Mouse (Mus musculus) forebrain, embryonic 10.5 days (tissue): ENCODE results near the gene Sept8. TPM values are rescaled to one million over a fixed set of nuclear protein-coding genes. Genes with fewer than 3 reads are reported as not detected.
A peak's percentile ranks its signal among the peaks of the same experiment; 100 is the strongest.
"Not testable (repeated sequence)": the region's sequence is repeated elsewhere in the genome, so short reads cannot be mapped to it uniquely, and the experiment has no call there.

Source experiments
- DNase-seq: peaks from one replicate; pipeline ENCODE4 v3.0.0-alpha.2; 2017; ENCODE audit warnings: low spot score; ENCODE audit errors: extremely low spot score
- H3K27ac ChIP-seq: fragments of 300-500 bp; sonication (generic); 2 replicates; pipeline ENCODE4 v1.5.1; 2016; ENCODE audit warnings: mild to moderate bottlenecking
- H3K27me3 ChIP-seq: fragments of 300-500 bp; sonication (generic); 2 replicates; pipeline ENCODE4 v1.6.1; 2016; ENCODE audit warnings: mild to moderate bottlenecking; ENCODE audit not compliant: poor library complexity, severe bottlenecking
- H3K36me3 ChIP-seq: fragments of 300-500 bp; sonication (generic); replicated peaks from 2 replicates; pipeline ENCODE4 v1.6.1; 2016; ENCODE audit warnings: mild to moderate bottlenecking, moderate library complexity
- H3K4me1 ChIP-seq: fragments of 300-500 bp; sonication (generic); 2 replicates; pipeline ENCODE4 v1.6.1; 2016
- H3K4me3 ChIP-seq: fragments of 300-500 bp; sonication (generic); 2 replicates; pipeline ENCODE4 v1.5.1; 2016; ENCODE audit warnings: mild to moderate bottlenecking, moderate library complexity
- H3K9me3 ChIP-seq: fragments of 300-500 bp; sonication (generic); 2 replicates; pipeline ENCODE4 v1.6.1; 2016; ENCODE audit warnings: mild to moderate bottlenecking, moderate library complexity
- WGBS: fragments of 180-500 bp; shearing (Covaris S2); methylation state at CpG from one replicate; pipeline ENCODE4 v1.1.7; 2016; 5-methylcytosine and 5-hydroxymethylcytosine counted together
- polyA plus RNA-seq: library from polyadenylated mRNA; unstranded; fragments of >200 nt; fragmentation: Nextera tagmentation; extraction: Ambion mirVana; gene quantifications from 2 replicates; pipeline ENCODE4 v1.2.1, GENCODE M21; 2016

The Sept8 gene
- polyA plus RNA-seq, 1 experiment from 2014 or later = 22.7 TPM

DNA sequence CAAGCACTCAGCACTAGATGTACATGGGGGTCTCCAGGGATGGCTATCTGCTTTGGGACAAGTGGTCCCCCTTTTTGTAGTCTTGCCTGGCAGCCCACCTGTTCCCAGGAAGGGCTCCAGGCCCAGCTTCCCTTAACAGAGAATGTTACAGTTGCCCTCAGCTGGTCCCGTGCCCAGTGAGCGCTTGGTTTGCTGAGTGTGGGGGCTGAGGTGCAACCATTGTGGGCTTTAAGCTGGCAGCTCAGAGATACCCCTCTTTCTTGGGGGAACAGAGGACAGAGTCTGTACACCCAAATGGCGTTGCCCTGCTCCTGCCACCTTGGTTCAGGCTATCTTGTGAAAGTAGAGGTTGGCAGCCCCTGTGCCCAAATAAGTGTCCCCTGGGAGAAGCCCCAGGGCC is 21.3 kb downstream of the Sept8 start:
- no peak overlapping the region for H3K4me3 ChIP-seq
- no peaks in the 10 kb centered on the region for H3K27me3 ChIP-seq
- H3K9me3 ChIP-seq = no peaks in the 10 kb centered on the region
- peaks cover 72% of the 10 kb centered on the region for H3K36me3 ChIP-seq
- no peaks in the 10 kb centered on the region for H3K4me1 ChIP-seq
- no peak overlapping the region for H3K27ac ChIP-seq
- 92% methylated on average over 3 of the region's 3 CpGs for WGBS
- DNase-seq = no peak

DNA sequence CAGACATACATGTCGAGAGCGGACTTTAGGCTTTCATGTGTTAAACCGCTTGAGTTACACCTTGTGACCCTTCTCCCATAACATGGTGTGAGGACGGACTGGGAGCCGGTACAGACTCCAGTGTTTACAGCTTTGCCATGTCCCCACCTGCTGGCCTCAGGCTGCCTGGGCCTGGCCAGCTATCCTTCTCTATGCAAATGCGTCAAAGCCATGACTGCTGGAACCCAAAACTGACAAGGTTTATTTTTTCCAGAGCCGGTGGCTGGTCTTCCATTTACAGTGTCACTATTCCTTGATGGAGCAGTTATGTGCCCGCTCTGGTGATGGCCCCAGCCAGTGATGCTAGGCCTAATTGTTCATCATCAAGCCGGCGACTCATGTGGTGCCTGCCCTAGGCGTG is 22.2 kb downstream of the Sept8 start:
- no peak overlapping the region for H3K27ac ChIP-seq
- H3K4me1 ChIP-seq = peaks cover 4% of the 10 kb centered on the region
- DNase-seq = no peak
- H3K4me3 ChIP-seq = no peak overlapping the region
- no peaks in the 10 kb centered on the region for H3K27me3 ChIP-seq
- H3K9me3 ChIP-seq = no peaks in the 10 kb centered on the region
- 86% methylated on average over 11 of the region's 11 CpGs for WGBS
- peaks cover 64% of the 10 kb centered on the region for H3K36me3 ChIP-seq

DNA sequence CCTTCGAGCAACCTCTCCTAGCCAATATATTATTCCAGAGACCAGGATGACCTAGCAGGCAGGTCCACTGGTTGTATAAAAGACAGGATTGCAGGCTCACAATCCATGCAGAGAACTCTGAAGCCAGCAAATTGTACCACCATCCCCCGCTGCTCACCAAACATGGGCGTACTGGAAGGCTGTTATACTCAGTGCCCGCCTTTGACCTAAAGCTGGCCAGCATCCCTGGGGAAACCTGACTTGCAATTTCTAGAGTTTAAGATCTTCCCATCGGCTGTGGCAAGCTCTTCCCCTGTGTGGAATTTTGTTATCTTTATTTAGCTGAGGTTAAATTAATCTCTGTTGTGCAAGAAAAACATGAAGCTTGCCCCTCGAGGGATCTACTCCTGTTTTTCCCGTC is 24.0 kb downstream of the Sept8 start:
- Histone ChIP-seq H3K4me1 (peaks cover 10% of the 10 kb centered on the region), H3K9me3 (no peaks in the 10 kb centered on the region), H3K36me3 (peaks cover 46% of the 10 kb centered on the region), H3K27ac (no peak overlapping the region), H3K4me3 (no peak overlapping the region), H3K27me3 (no peaks in the 10 kb centered on the region)
- 83% methylated on average over 7 of the region's 7 CpGs for WGBS
- DNase-seq = no peak

DNA sequence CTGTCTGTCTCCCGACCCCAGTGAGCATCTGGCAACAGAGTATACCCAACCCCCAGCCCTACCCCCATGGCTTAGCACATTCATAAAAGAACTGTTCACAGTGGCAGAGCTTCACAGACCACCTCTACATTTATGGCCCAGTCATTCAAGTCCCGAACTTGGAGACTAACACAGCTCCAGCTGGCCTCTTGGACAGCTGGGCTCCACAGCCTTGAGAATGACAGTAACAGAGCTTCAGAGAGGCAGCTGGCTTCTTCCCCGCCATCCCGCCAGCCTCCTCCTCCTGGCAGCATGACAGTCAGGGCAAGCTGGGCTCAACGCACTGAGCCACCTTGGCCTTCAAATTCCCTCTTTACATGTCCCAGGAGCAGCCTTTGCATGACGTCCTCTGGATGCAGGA is 27.2 kb downstream of the Sept8 start:
- no peak overlapping the region for H3K27ac ChIP-seq
- H3K4me1 ChIP-seq = peaks cover 10% of the 10 kb centered on the region
- H3K9me3 ChIP-seq = no peaks in the 10 kb centered on the region
- no peak for DNase-seq
- no peak overlapping the region for H3K4me3 ChIP-seq
- 75% methylated on average over 6 of the region's 6 CpGs for WGBS
- H3K27me3 ChIP-seq = no peaks in the 10 kb centered on the region
- H3K36me3 ChIP-seq = peaks cover 16% of the 10 kb centered on the region

DNA sequence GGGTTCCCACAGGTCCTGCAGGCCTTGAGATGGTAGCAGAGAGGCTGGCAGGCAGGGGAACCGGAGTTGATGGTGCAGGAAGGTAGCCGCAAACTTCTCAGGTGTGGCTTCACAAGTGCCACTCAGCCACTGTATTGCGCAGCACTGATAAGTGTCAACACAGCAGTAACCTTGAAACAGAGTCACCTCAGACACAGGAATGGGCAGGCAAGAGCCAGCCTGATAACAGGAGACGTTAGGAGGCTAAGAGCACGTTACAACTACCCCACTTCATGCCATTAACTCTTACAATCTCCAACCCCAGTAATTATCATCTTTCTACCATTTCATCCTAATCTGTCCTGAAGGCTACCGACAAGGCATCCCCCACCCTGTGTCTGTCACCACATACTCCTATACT is 28.5 kb downstream of the Sept8 start:
- no peaks in the 10 kb centered on the region for H3K9me3 ChIP-seq
- no peak overlapping the region for H3K4me3 ChIP-seq
- H3K27me3 ChIP-seq = no peaks in the 10 kb centered on the region
- no peak for DNase-seq
- H3K27ac ChIP-seq = no peak overlapping the region
- peaks cover 10% of the 10 kb centered on the region for H3K4me1 ChIP-seq
- WGBS = 86% methylated on average over 6 of the region's 6 CpGs
- H3K36me3 ChIP-seq = peaks cover 6% of the 10 kb centered on the region; the same call in 1 of the 2 replicates

DNA sequence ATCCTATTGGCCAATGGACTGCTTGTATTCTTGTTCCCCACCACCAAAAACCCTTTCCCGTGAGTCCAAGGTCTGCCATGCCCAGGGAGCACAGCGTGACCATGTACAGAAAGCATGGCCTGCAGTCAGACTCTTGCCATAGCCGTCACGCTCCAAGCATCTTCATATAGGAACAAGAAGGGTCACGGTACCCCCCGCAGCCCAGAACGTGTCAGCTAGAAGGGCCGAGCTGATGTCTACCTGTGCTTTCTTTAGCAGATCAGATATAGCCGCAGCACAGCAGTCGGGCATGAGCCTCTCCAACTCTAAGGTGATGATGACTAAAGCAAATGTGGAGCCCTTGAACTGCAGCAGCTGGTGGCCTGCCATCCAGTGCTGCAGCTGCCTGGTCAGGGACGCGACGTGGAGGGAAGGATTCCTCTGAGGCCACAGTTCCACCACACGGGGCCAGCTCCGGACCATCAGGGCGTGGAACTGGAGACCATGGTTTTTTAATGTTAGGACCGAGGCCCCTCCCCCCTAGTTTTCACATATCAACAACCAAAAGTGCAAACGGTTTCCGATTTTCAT is 29.1 kb downstream of the Sept8 start:
- Histone ChIP-seq H3K27me3 (no peaks in the 10 kb centered on the region), H3K27ac (no peak overlapping the region), H3K4me1 (peaks cover 10% of the 10 kb centered on the region), H3K36me3 (0 out of 2 replicates have a peak, but pooled peaks cover 6% of the 10 kb centered on the region), H3K9me3 (no peaks in the 10 kb centered on the region), H3K4me3 (no peak overlapping the region)
- no peak for DNase-seq
- 92% methylated on average over 19 of the region's 19 CpGs for WGBS

DNA sequence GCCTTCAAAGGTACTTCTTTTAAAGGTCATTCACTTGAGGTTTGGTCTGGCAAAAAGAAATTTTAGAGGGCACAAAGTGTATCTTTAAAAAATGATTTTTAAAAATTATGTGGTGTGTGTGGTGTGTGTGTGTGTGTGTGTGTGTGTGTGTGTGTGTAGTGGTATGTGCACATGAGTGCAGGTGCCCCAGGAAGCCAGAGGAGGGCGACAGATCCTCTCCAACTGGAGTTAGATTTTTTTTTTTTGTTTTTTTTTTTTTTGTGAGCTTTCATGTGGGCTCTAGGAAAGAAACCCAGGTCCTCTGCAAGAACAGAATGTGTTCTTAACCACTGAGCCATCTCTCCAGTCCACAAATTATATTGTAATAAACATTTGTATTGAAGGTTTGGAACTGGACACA is 31.7 kb downstream of the Sept8 start:
- Histone ChIP-seq H3K4me1 (peaks cover 10% of the 10 kb centered on the region), H3K9me3 (no peaks in the 10 kb centered on the region), H3K27ac (no peak overlapping the region), H3K27me3 (no peaks in the 10 kb centered on the region), H3K36me3 (no peaks in the 10 kb centered on the region), H3K4me3 (no peak overlapping the region)
- 81% methylated on average over 1 of the region's 1 CpGs for WGBS
- no peak for DNase-seq

DNA sequence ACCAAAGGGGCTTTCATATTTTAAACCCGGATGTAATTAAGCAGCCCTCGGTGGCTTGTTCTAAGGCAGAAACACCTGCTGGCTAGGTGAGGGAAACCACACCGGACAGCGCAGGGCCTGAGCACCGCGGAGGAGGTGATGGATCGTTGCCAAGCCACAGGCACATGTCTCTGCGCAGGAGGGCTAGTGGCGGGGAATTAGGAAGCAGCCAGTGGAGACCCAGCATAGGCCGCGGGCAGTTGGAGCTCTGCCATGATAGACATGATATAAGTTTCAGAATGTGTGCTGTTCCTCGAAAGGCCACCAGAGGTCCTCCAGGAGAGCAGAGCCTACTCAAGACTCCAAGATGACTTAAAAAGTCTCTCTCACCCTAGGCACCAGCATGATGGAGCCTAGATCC is 32.7 kb downstream of the Sept8 start:
- Histone ChIP-seq H3K27ac (no peak overlapping the region), H3K27me3 (no peaks in the 10 kb centered on the region)
- WGBS = 77% methylated on average over 12 of the region's 12 CpGs

DNA sequence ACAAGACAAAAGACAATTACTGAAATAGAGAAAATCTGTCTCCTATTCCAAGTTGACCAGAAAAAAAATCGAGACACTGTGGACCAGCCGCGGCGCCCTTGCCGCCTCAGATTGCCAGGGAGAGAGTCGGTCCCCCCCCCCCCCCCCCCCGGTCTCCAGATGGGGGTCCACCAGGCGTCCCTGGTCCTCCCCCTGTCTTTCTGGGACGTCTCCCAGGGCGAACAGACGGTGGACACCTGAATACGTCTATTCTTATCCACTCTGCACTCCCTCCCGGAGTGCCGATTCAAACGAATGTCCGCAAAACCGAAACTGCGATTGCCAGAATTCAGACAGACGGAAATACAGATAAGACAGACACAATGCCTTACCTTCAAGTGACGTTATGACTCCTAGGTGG is 37.5 kb downstream of the Sept8 start:
- 98% methylated on average over 5 of the region's 20 CpGs for WGBS

More for the DNA sequence above, 32.7 kb downstream of the Sept8 start:
- Histone ChIP-seq H3K4me1 (no peaks in the 10 kb centered on the region), H3K4me3 (no peak overlapping the region), H3K9me3 (no peaks in the 10 kb centered on the region), H3K36me3 (no peaks in the 10 kb centered on the region)
- DNase-seq = no peak

DNA sequence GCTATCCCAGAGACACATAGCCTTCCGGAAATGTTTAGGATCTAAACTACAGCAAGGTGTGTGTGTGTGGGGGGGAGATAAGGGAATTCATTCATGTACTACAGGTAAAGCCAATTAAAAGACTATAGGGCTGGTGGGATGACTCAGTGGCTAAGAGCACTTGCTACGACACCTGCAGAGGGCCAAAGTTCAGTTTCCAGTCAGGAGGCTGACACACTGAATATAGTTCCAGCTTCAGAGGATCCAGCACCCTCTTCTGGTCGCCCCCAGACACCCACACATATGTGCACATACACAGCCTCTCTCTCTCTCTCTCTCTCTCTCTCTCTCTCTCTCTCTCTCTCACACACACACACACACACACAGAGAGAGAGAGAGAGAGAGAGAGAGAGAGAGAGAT is 38.9 kb downstream of the Sept8 start:
- not testable (repeated sequence) for H3K9me3 ChIP-seq, H3K4me3 ChIP-seq, DNase-seq, H3K36me3 ChIP-seq, H3K27me3 ChIP-seq, H3K4me1 ChIP-seq, H3K27ac ChIP-seq
- WGBS = 94% methylated on average over 1 of the region's 3 CpGs

More for the DNA sequence above, 37.5 kb downstream of the Sept8 start:
- H3K36me3 ChIP-seq, H3K27me3 ChIP-seq, H3K9me3 ChIP-seq, DNase-seq, H3K27ac ChIP-seq, H3K4me3 ChIP-seq, H3K4me1 ChIP-seq: not testable (repeated sequence)

DNA sequence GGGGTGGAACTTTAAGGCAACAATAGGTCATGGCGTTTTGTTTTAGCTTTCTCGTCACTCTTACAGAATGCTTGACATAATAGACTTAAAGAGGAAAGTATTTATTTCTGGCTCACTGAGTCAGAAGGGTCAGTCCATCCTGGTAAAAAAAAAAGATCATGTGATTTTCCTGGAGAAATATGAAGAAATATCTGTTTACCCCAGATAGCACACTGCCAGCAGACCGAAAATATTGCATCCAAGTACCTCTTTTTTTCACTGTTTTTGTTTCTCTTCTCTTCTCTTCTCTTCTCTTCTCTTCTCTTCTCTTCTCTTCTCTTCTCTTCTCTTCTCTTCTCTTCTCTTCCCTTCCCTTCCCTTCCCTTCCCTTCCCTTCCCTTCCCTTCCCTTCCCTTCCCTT is 40.9 kb downstream of the Sept8 start:
- not testable (repeated sequence) for H3K4me3 ChIP-seq, H3K27me3 ChIP-seq, H3K4me1 ChIP-seq, H3K27ac ChIP-seq, H3K9me3 ChIP-seq, DNase-seq, H3K36me3 ChIP-seq
- WGBS = 90% methylated on average over 1 of the region's 3 CpGs

DNA sequence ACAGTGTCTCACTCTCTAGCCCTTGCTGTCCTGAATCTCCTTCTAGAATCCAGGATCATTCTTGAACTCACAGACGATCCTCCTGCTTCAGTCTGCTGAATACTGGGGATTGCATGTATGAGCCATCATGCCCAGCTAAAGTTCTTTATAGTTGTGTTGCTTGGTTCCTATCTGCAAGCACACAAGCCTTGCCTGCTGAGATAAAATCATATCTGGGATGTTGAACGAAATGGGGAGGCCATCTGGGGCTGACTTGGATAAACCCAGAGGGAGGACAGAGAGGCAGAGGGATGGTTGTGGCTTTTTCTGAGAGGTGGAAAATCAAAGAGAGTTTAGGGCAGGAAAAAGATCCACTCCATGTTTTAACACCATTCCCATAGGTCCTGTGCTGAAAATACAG is 42.9 kb downstream of the Sept8 start:
- DNase-seq = no peak
- Histone ChIP-seq H3K4me1 (peaks cover 5% of the 10 kb centered on the region), H3K4me3 (no peak overlapping the region), H3K27ac (no peak overlapping the region), H3K27me3 (no peaks in the 10 kb centered on the region), H3K9me3 (peaks cover 7% of the 10 kb centered on the region; the same call in 1 of the 2 replicates), H3K36me3 (no peaks in the 10 kb centered on the region)
- WGBS = 83% methylated on average over 2 of the region's 2 CpGs

DNA sequence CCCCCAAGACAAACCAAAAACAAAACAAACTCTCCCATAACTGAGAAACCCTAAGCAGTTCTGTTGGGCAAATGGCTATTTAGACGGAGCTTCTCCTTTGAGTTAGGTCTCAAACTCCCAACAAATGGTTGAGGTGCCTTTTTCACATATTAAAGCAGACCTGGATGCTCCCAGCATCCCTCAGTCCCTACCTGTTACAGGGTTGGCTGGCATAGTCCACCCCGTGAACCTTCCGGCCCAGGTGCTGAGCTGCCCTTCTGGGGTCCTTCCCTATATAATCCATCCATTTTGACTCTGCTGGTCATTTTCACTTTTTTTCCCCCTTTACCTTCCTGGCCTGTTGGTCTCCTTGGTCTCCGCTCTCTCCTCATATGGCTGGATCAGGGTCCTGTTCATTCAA is 47.6 kb downstream of the Sept8 start:
- Histone ChIP-seq H3K4me3 (peak overlapping the region; percentile 96), H3K36me3 (peaks cover 13% of the 10 kb centered on the region), H3K9me3 (peaks cover 7% of the 10 kb centered on the region; the same call in 1 of the 2 replicates), H3K27ac (peak overlapping the region; percentile 92), H3K4me1 (peaks cover 22% of the 10 kb centered on the region), H3K27me3 (no peaks in the 10 kb centered on the region)
- WGBS = 84% methylated on average over 4 of the region's 4 CpGs
- no peak for DNase-seq
